ENCODE assay signal across 8 mouse cellular contexts in genomic region chr10:59323100-59323487, GRCm38 (mm10). TPM values are rescaled to one million over a fixed set of nuclear protein-coding genes. Genes with fewer than 3 reads are reported as not detected.
A peak's percentile ranks its signal among the peaks of the same experiment; 100 is the strongest.
DNase-seq lines count a peak whose midpoint lies in the region; ATAC-seq and TF ChIP-seq lines count a peak whose summit lies in the region.

P4ha1 (plus strand) TSS chr10:59323296.

- peak within 1 kb of the TSS; percentile 96 for H3K27ac ChIP-seq in embryonic facial prominence, embryonic 14.5 days (replicated peaks; ENCODE audit: low read depth, low read length)
- peak within 1 kb of the TSS; percentile 94 for H3K27ac ChIP-seq in limb, embryonic 14.5 days (replicated peaks; ENCODE audit: low read depth, low read length)
- H3K27ac ChIP-seq in midbrain, postnatal 0 days (ENCODE audit: low read depth, low read length) = peak within 1 kb of the TSS; percentile 83

- TF ChIP-seq POLR2A in limb, embryonic 14.5 days (IDR thresholded peaks at IDR 0.05; ENCODE audit: borderline replicate concordance, extremely low read depth, insufficient read depth, insufficient read length) = peak; percentile 100

- H3K4me2 ChIP-seq in embryonic facial prominence, embryonic 14.5 days (ENCODE audit: low read depth, low read length) = peak within 1 kb of the TSS; percentile 69
- peak within 1 kb of the TSS; percentile 73 for H3K4me2 ChIP-seq in limb, embryonic 14.5 days (replicated peaks; ENCODE audit: low read depth, low read length, severe bottlenecking)
- H3K4me2 ChIP-seq in midbrain, postnatal 0 days (ENCODE audit: low read depth, low read length, poor library complexity, severe bottlenecking) = peak within 1 kb of the TSS; percentile 91

- no peaks in the 10 kb centered on the region for H3K36me3 ChIP-seq in embryonic facial prominence, embryonic 14.5 days (ENCODE audit: control insufficient read depth, insufficient read depth, low read length)
- no peaks in the 10 kb centered on the region for H3K36me3 ChIP-seq in limb, embryonic 14.5 days (ENCODE audit: control insufficient read depth, insufficient read depth, low read length)
- no peaks in the 10 kb centered on the region for H3K36me3 ChIP-seq in midbrain, postnatal 0 days (ENCODE audit: insufficient read depth, low read length)

- H3K9me3 ChIP-seq in embryonic facial prominence, embryonic 14.5 days (ENCODE audit: control insufficient read depth, low read length) = no peaks in the 10 kb centered on the region
- H3K9me3 ChIP-seq in limb, embryonic 14.5 days (ENCODE audit: control insufficient read depth, low read length) = no peaks in the 10 kb centered on the region
- H3K9me3 ChIP-seq in midbrain, postnatal 0 days (ENCODE audit: low read length) = no peaks in the 10 kb centered on the region

- peaks cover 24% of the 10 kb centered on the region for H3K4me1 ChIP-seq in embryonic facial prominence, embryonic 14.5 days (ENCODE audit: control insufficient read depth, insufficient read depth, low read length)
- H3K4me1 ChIP-seq in limb, embryonic 14.5 days (ENCODE audit: control insufficient read depth, insufficient read depth, low read length) = peaks cover 19% of the 10 kb centered on the region
- H3K4me1 ChIP-seq in midbrain, postnatal 0 days (ENCODE audit: insufficient read depth, low read length) = no peaks in the 10 kb centered on the region

- peak; percentile 99 for ATAC-seq in embryonic facial prominence, embryonic 14.5 days (ENCODE audit: low read depth)
- ATAC-seq in limb, embryonic 14.5 days (ENCODE audit: low FRiP score, low read depth) = peak; percentile 99
- peak; percentile 100 for ATAC-seq in midbrain, postnatal 0 days (ENCODE audit: low FRiP score)

- 2% methylated on average over 20 of the region's 39 CpGs for WGBS in embryonic facial prominence, embryonic 14.5 days
- under 1% methylated on average over 25 of the region's 39 CpGs for WGBS in limb, embryonic 14.5 days
- 0% methylated on average over 29 of the region's 39 CpGs for WGBS in midbrain, postnatal 0 days

- TF ChIP-seq CTCF in midbrain, postnatal 0 days (IDR thresholded peaks at IDR 0.05) = peak; percentile 88

- peak; percentile 93 for DNase-seq in 3T3-L1 (ENCODE audit: low read depth, low spot score)
- peak; percentile 98 for DNase-seq in adrenal gland, postnatal 4 days (ENCODE audit: low spot score in 2 of 2)
- DNase-seq in embryonic facial prominence, embryonic 14.5 days (ENCODE audit: low spot score) = peak; percentile 99
- DNase-seq in heart, adult 8-10 months (ENCODE audit: low spot score) = peak; percentile 98
- DNase-seq in kidney, adult 9 months = peak; percentile 99
- DNase-seq in limb, embryonic 14.5 days (ENCODE audit: low spot score) = peak; percentile 98
- peak; percentile 99 for DNase-seq in midbrain, postnatal 0 days (ENCODE audit: low spot score)
- peak; percentile 91 to 92 for DNase-seq in spleen, postnatal 14 days (ENCODE audit: low spot score in 2 of 2)

- no peaks in the 10 kb centered on the region for H3K27me3 ChIP-seq in embryonic facial prominence, embryonic 14.5 days (replicated peaks; ENCODE audit: control insufficient read depth, insufficient read depth, low read length)
- no peaks in the 10 kb centered on the region for H3K27me3 ChIP-seq in limb, embryonic 14.5 days (ENCODE audit: control insufficient read depth, insufficient read depth, low read length)
- no peaks in the 10 kb centered on the region for H3K27me3 ChIP-seq in midbrain, postnatal 0 days (ENCODE audit: insufficient read depth, low read length)

- peak within 1 kb of the TSS; percentile 66 for H3K4me3 ChIP-seq in embryonic facial prominence, embryonic 14.5 days (ENCODE audit: low read depth, low read length)
- peak within 1 kb of the TSS; percentile 74 for H3K4me3 ChIP-seq in limb, embryonic 14.5 days (replicated peaks; ENCODE audit: low read length)
- H3K4me3 ChIP-seq in midbrain, postnatal 0 days (ENCODE audit: low read depth, low read length) = peak within 1 kb of the TSS; percentile 88

- H3K9ac ChIP-seq in embryonic facial prominence, embryonic 14.5 days (ENCODE audit: low read depth, low read length) = peak within 1 kb of the TSS; percentile 84
- H3K9ac ChIP-seq in limb, embryonic 14.5 days (ENCODE audit: low read depth, low read length, severe bottlenecking) = peak within 1 kb of the TSS; percentile 83
- H3K9ac ChIP-seq in midbrain, postnatal 0 days (replicated peaks; ENCODE audit: low read length, poor library complexity, severe bottlenecking) = peak within 1 kb of the TSS; percentile 84

RNA-seq across cellular contexts. Expression of gene P4ha1, which starts in this region (rescaled TPM):
- total RNA-seq in adrenal gland, postnatal 4 days (2021) = 10 to 100 TPM; 22.9 to 25.0 TPM
- 120 and 121 TPM in 2 replicates for polyA plus RNA-seq in embryonic facial prominence, embryonic 14.5 days (2014; fragmentation: Nextera tagmentation; extraction: Ambion mirVana)
- total RNA-seq in heart, adult 8-10 months (2022) = 10 to 100 TPM; 32.4 to 59.3 (median 44.0) TPM
- polyA plus RNA-seq in limb, embryonic 14.5 days (2012; rRNA removed) = 89.7 and 95.1 TPM in 2 replicates
- 108 and 110 TPM in 2 replicates for polyA plus RNA-seq in limb, embryonic 14.5 days (2014; fragmentation: Nextera tagmentation; extraction: Ambion mirVana)
- 21.3 and 25.9 TPM in 2 replicates for total RNA-seq in midbrain, postnatal 0 days (2014; rRNA removed)
- 12.8 and 14.2 TPM in 2 replicates for polyA plus RNA-seq in midbrain, postnatal 0 days (2015; fragmentation: Nextera tagmentation; extraction: Ambion mirVana)

Comparison
In these comparisons a context has a peak if more than half of its experiments do, and no peak if none do; other contexts are left out.
1. Peak in every context shown above with its lines: DNase-seq, ATAC-seq, H3K4me3 ChIP-seq and H3K27ac ChIP-seq.